ENCODE assay signal across 8 mouse cellular contexts in genomic region chr1:128803433-128804060, GRCm38 (mm10).
DNase-seq lines count a peak whose midpoint lies in the region; ATAC-seq and TF ChIP-seq lines count a peak whose summit lies in the region.

No protein-coding gene starts in this region.

- TF ChIP-seq CTCF in cerebellum, adult 2 months (IDR thresholded peaks at IDR 0.05; ENCODE audit: borderline replicate concordance, insufficient read depth, low read depth, low read length), result no peak
- no peak for TF ChIP-seq CTCF in stomach, postnatal 0 days (IDR thresholded peaks at IDR 0.05; ENCODE audit: low read depth)

- H3K4me2 ChIP-seq in limb, embryonic 15.5 days, result no peak overlapping the region
- H3K4me2 ChIP-seq in stomach, postnatal 0 days (replicated peaks; ENCODE audit: low read depth), result no peak overlapping the region; the same call in 1 of the 2 replicates

- no peak overlapping the region for H3K9ac ChIP-seq in limb, embryonic 15.5 days
- no peak overlapping the region; the same call in 1 of the 2 replicates for H3K9ac ChIP-seq in stomach, postnatal 0 days (ENCODE audit: low read length)

- DNase-seq in cerebellum, postnatal 14 days, result peak; percentile 34 to 44
- DNase-seq in cerebellum, adult 2 months, result no peak
- DNase-seq in urinary bladder, postnatal 14 days (ENCODE audit: low spot score), result peak; percentile 21
- DNase-seq in urinary bladder, postnatal 36 days (ENCODE audit: low spot score in 2 of 2), result no peak
- DNase-seq in stomach, postnatal 0 days (ENCODE audit: low spot score), result peak; percentile 51
- no peak for DNase-seq in adrenal gland, adult (ENCODE audit: inconsistent age in 2 of 2, low spot score in 1 of 2)
- DNase-seq in adrenal gland, postnatal 36 days, result no peak

- no peak for TF ChIP-seq POLR2A in cerebellum, adult 2 months (IDR thresholded peaks at IDR 0.05; ENCODE audit: borderline replicate concordance, insufficient read depth, low read length)

- H3K27me3 ChIP-seq in cerebellum, adult 2 months (ENCODE audit: control insufficient read depth, insufficient read depth, low read length), result no peaks in the 10 kb centered on the region; the same call in 1 of the 2 replicates
- peaks cover 5% of the 10 kb centered on the region; the same call in 1 of the 2 replicates for H3K27me3 ChIP-seq in limb, embryonic 15.5 days
- H3K27me3 ChIP-seq in stomach, postnatal 0 days (ENCODE audit: control insufficient read depth, insufficient read depth, low read length), result no peaks in the 10 kb centered on the region

- no peak overlapping the region for H3K4me3 ChIP-seq in cerebellum, adult 2 months (replicated peaks; ENCODE audit: insufficient read depth, low read depth, low read length)
- H3K4me3 ChIP-seq in limb, embryonic 15.5 days, result no peak overlapping the region
- no peak overlapping the region for H3K4me3 ChIP-seq in stomach, postnatal 0 days (ENCODE audit: low read depth, low read length)

- no peak for TF ChIP-seq EP300 in stomach, postnatal 0 days (optimal IDR thresholded peaks at IDR 0.05)

- H3K27ac ChIP-seq in cerebellum, adult 2 months (ENCODE audit: insufficient read depth, low read length), result no peak overlapping the region
- H3K27ac ChIP-seq in limb, embryonic 15.5 days, result no peak overlapping the region
- H3K27ac ChIP-seq in stomach, postnatal 0 days (replicated peaks), result peak overlapping the region; percentile 69

- H3K36me3 ChIP-seq in limb, embryonic 15.5 days, result no peaks in the 10 kb centered on the region
- H3K36me3 ChIP-seq in stomach, postnatal 0 days (ENCODE audit: control insufficient read depth, insufficient read depth, low read length), result no peaks in the 10 kb centered on the region

- H3K4me1 ChIP-seq in cerebellum, adult 2 months (ENCODE audit: control insufficient read depth, insufficient read depth, low read length), result no peaks in the 10 kb centered on the region
- peaks cover 12% of the 10 kb centered on the region; the same call in 1 of the 2 replicates for H3K4me1 ChIP-seq in limb, embryonic 15.5 days
- no peaks in the 10 kb centered on the region for H3K4me1 ChIP-seq in stomach, postnatal 0 days (replicated peaks; ENCODE audit: control insufficient read depth, insufficient read depth)

- ATAC-seq in limb, embryonic 15.5 days (ENCODE audit: insufficient number of reproducible peaks, low FRiP score, low TSS enrichment, low read depth), result peak; percentile 42; the same call in 1 of the 2 replicates
- peak; percentile 69 for ATAC-seq in stomach, postnatal 0 days (ENCODE audit: low FRiP score, low TSS enrichment)

- WGBS in cerebellum, adult 2 months, result 14% methylated on average over 9 of the region's 9 CpGs
- 41% methylated on average over 9 of the region's 9 CpGs for WGBS in limb, embryonic 15.5 days
- WGBS in stomach, postnatal 0 days, result 18% methylated on average over 9 of the region's 9 CpGs

- no peaks in the 10 kb centered on the region for H3K9me3 ChIP-seq in limb, embryonic 15.5 days
- no peaks in the 10 kb centered on the region for H3K9me3 ChIP-seq in stomach, postnatal 0 days (ENCODE audit: control insufficient read depth, low read length)

Comparison
In these comparisons a context has a peak if more than half of its experiments do, and no peak if none do; other contexts are left out.
1. DNase-seq: peak in cerebellum, postnatal 14 days (2 of 2), urinary bladder, postnatal 14 days (single experiment) and stomach, postnatal 0 days (single experiment); none in cerebellum, adult 2 months (0 of 2), urinary bladder, postnatal 36 days (0 of 2), adrenal gland, adult (0 of 2) and adrenal gland, postnatal 36 days (0 of 2).